Mouse (Mus musculus) embryonic stem cell, embryonic (primary cell): ENCODE data around the gene Tbata.

Experiments used
- CTCF ChIA-PET, 4 experiments: fragments of 300-600 bp in 2 of 4; fragments of 350-600 bp in 2 of 4; sonication (Branson Sonifier 250); formaldehyde crosslinking; loops; one replicate each; lab custom pipeline; 2022; ENCODE audit warnings: inconsistent platforms in 2 of 4; lab: Charles Lee
- POLR2A ChIA-PET, 4 experiments: fragments of 300-600 bp in 2 of 4; fragments of 350-600 bp in 2 of 4; sonication (Branson Sonifier 250); formaldehyde crosslinking; loops; one replicate each; lab custom pipeline; 2022; ENCODE audit warnings: antibody characterized with exemption in 4 of 4, inconsistent platforms in 1 of 4; lab: Charles Lee

Tbata gene

GRCm38 (mm10) chr10:61219318-61219717 lies 47.6 kb downstream of the Tbata start:
- ChIA-PET POLR2A (interaction anchor here in 2 of 4 experiments (0.9 to 1.6 kb wide), 4 partner anchors 20 to 982 kb away, joined by 3 to 8 read pairs (median 4); partner anchors contain the start of gene Adamts14 (in 1 of the 2)), CTCF (interaction anchor here (0.5 to 2.0 kb wide), 6 partner anchors 20 to 117 kb away, joined by 3 to 7 read pairs (median 5); no protein-coding TSS in a partner anchor)

GRCm38 (mm10) chr10:61225694-61226093 lies 53.9 kb downstream of the Tbata start:
- ChIA-PET POLR2A (interaction anchor here in 1 of 4 experiments (1.1 kb wide), 1 partner anchor 14 kb away, joined by 4 read pairs; no protein-coding TSS in a partner anchor), CTCF (interaction anchor here in 1 of 4 experiments (0.9 kb wide), 1 partner anchor 20 kb away, joined by 3 read pairs; no protein-coding TSS in a partner anchor)

GRCm38 (mm10) chr10:61226784-61227396 lies 55.1 kb downstream of the Tbata start:
- CTCF ChIA-PET = no interaction called here
- POLR2A ChIA-PET = interaction anchor here in 1 of 4 experiments (1.0 kb wide), 1 partner anchor 47 kb away, joined by 3 read pairs; the partner anchor contains the start of gene Adamts14

- POLR2A ChIA-PET = interaction anchor here in 1 of 4 experiments (1.0 kb wide), 1 partner anchor 10 kb away, joined by 3 read pairs; no protein-coding TSS in a partner anchor
- CTCF ChIA-PET = interaction anchor here in 1 of 4 experiments (0.6 kb wide), 1 partner anchor 16 kb away, joined by 3 read pairs; no protein-coding TSS in a partner anchor
Measured at GRCm38 (mm10) chr10:61231756-61232155, 60.0 kb downstream of the Tbata start.

GRCm38 (mm10) chr10:61232858-61233567 lies 61.3 kb downstream of the Tbata start:
- POLR2A ChIA-PET = interaction anchor here in 2 of 4 experiments (0.7 to 1.2 kb wide), 5 partner anchors 13 to 710 kb away, joined by 3 to 15 read pairs (median 3); no protein-coding TSS in a partner anchor
- CTCF ChIA-PET = interaction anchor here in 1 of 4 experiments (0.6 kb wide), 1 partner anchor 10 kb away, joined by 3 read pairs; no protein-coding TSS in a partner anchor

- ChIA-PET CTCF (no interaction called here), POLR2A (interaction anchor here in 1 of 4 experiments (0.5 to 0.7 kb wide), 3 partner anchors 88 to 436 kb away, joined by 3 to 4 read pairs (median 3); no protein-coding TSS in a partner anchor)
Measured at GRCm38 (mm10) chr10:61234319-61234718, 62.6 kb downstream of the Tbata start.

GRCm38 (mm10) chr10:61235677-61236267 lies 64.0 kb downstream of the Tbata start:
- ChIA-PET CTCF (interaction anchor here in 2 of 4 experiments (0.5 to 1.2 kb wide), 4 partner anchors 24 to 548 kb away, joined by 3 to 6 read pairs (median 3); no protein-coding TSS in a partner anchor), POLR2A (interaction anchor here in 2 of 4 experiments (1.2 to 2.6 kb wide), 3 partner anchors 38 to 161 kb away, joined by 3 to 9 read pairs (median 4); partner anchors contain the start of gene Adamts14 (in 1 of the 2))

GRCm38 (mm10) chr10:61236683-61237390 lies 65.1 kb downstream of the Tbata start:
- ChIA-PET CTCF (interaction anchor here in 3 of 4 experiments (0.8 to 1.5 kb wide), 9 partner anchors 21 to 365 kb away, joined by 3 to 5 read pairs (median 4); partner anchors contain the start of gene Adamts14 (in 1 of the 3)), POLR2A (interaction anchor here in 3 of 4 experiments (0.6 to 2.6 kb wide), 15 partner anchors 9 to 390 kb away, joined by 3 to 17 read pairs (median 4); partner anchors contain the start of genes Adamts14 (in 2 of the 3) and Pald1 (in 1 of the 3))

GRCm38 (mm10) chr10:61237391-61237785 lies 65.6 kb downstream of the Tbata start:
- POLR2A ChIA-PET = interaction anchor here in 3 of 4 experiments (0.5 to 2.6 kb wide), 18 partner anchors 8 to 413 kb away, joined by 3 to 17 read pairs (median 4); partner anchors contain the start of genes Adamts14 (in 2 of the 3), Lrrc20 (in 1 of the 3) and Pald1 (in 1 of the 3)
- CTCF ChIA-PET = interaction anchor here (0.6 to 1.5 kb wide), 12 partner anchors 21 to 707 kb away, joined by 3 to 5 read pairs (median 4); partner anchors contain the start of gene Adamts14 (in 1 of the 4)
